27 mouse cellular contexts compared by ENCODE assay signal in the genomic region with DNA sequence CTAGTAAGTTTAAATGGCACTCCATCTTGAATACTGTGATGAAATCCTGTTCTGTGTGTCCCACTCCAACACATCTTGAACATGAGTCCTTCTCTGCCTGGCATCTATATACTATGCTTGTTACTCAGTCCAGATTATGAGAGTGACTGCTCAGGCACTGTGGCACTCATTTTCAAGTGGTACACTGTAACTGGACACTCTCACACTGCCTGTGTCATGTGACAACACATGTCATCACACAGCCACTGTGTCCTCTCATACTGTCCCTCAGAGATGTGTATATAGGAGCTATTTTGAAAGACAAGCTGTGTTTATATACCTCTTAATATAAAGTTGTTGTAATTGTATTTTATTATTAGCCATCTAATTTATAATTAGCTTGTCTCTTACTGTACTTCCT.
"Had no signal": no experiment of that assay in that cellular context is flagged by ENCODE, and none has a peak within 500 bp of the region (broad histone marks: within the 10 kb centered on the region; RNA-seq: fewer than 3 reads in every experiment).

No protein-coding gene starts in this region.

- H3K4me1 ChIP-seq: hindbrain, embryonic 10.5 days; hindbrain, embryonic 12.5 days; intestine, embryonic 15.5 days; limb, embryonic 12.5 days; liver, embryonic 13.5 days; liver, embryonic 15.5 days had no signal

- H3K4me2 ChIP-seq: hindbrain, embryonic 12.5 days; hindbrain, embryonic 14.5 days; intestine, embryonic 15.5 days; limb, embryonic 12.5 days; liver, embryonic 11.5 days; liver, embryonic 13.5 days; liver, embryonic 15.5 days had no signal

- H3K27me3 ChIP-seq: hindbrain, embryonic 12.5 days; intestine, embryonic 15.5 days; limb, embryonic 12.5 days; liver, embryonic 13.5 days; liver, embryonic 15.5 days had no signal

- H3K36me3 ChIP-seq: hindbrain, embryonic 12.5 days; intestine, embryonic 15.5 days; limb, embryonic 10.5 days; limb, embryonic 12.5 days; liver, embryonic 13.5 days; liver, embryonic 15.5 days had no signal

- H3K9ac ChIP-seq: hindbrain, embryonic 12.5 days; hindbrain, embryonic 14.5 days; intestine, embryonic 15.5 days; limb, embryonic 12.5 days; liver, embryonic 13.5 days; liver, embryonic 15.5 days; liver, postnatal 0 days had no signal

- DNase-seq: gastrocnemius, adult 2 months; gastrocnemius, postnatal 10 days; gastrocnemius, postnatal 25 days; heart, adult 18-20 months; heart, postnatal 4 days; kidney, adult 18-20 months; kidney, adult 8-10 months; kidney, postnatal 10 days; kidney, postnatal 25 days; kidney, postnatal 4 days; liver; liver, embryonic 13.5 days; liver, postnatal 0 days had no signal

- ATAC-seq: forebrain, embryonic 16.5 days; hindbrain, embryonic 16.5 days; inflammation-experienced regulatory T-cells, adult 6 months; intestine, embryonic 15.5 days; intestine, postnatal 0 days; liver, postnatal 0 days had no signal

- H3K9me3 ChIP-seq: hindbrain, embryonic 10.5 days; intestine, embryonic 15.5 days; limb, embryonic 10.5 days; limb, embryonic 12.5 days; liver, embryonic 13.5 days; liver, embryonic 15.5 days had no signal

- H3K4me3 ChIP-seq: gastrocnemius, adult 2 months; hindbrain, embryonic 10.5 days; hindbrain, embryonic 12.5 days; intestine, embryonic 15.5 days; layer of hippocampus, adult 2 months; left cerebral cortex, adult 2 months; limb, embryonic 10.5 days; limb, embryonic 12.5 days; liver, embryonic 13.5 days; liver, embryonic 15.5 days had no signal

- H3K27ac ChIP-seq: gastrocnemius, adult 2 months; hindbrain, embryonic 12.5 days; hindbrain, embryonic 14.5 days; intestine, embryonic 15.5 days; layer of hippocampus, adult 2 months; left cerebral cortex, adult 2 months; limb, embryonic 10.5 days; limb, embryonic 12.5 days; liver, embryonic 13.5 days; liver, embryonic 15.5 days had no signal
